Mouse (Mus musculus) heart, embryonic 15.5 days (tissue): ENCODE results near the gene Afm. TPM values are rescaled to one million over a fixed set of nuclear protein-coding genes. Genes with fewer than 3 reads are reported as not detected.
A peak's percentile ranks its signal among the peaks of the same experiment; 100 is the strongest.

Source experiments
- ATAC-seq: fragments of 200-750 bp; cut with Nextera tagmentation; replicated peaks from 2 replicates; pipeline ENCODE4 v1.8.0; 2017; ENCODE audit warnings: low read depth, moderate TSS enrichment; ENCODE audit not compliant: insufficient number of reproducible peaks, insufficient read depth, low FRiP score
- H3K27ac ChIP-seq: fragments of 300-500 bp; sonication (generic); 2 replicates; pipeline ENCODE4 v1.5.1; 2015; ENCODE audit warnings: mild to moderate bottlenecking, inconsistent platforms
- H3K27me3 ChIP-seq: fragments of 300-500 bp; sonication (generic); 2 replicates; pipeline ENCODE4 v1.6.1; 2015; ENCODE audit warnings: inconsistent platforms
- H3K36me3 ChIP-seq: fragments of 300-500 bp; sonication (generic); 2 replicates; pipeline ENCODE4 v1.6.1; 2015; ENCODE audit warnings: mild to moderate bottlenecking, inconsistent platforms
- H3K4me1 ChIP-seq: fragments of 300-500 bp; sonication (generic); replicated peaks from 2 replicates; pipeline ENCODE4 v1.6.1; 2015; ENCODE audit warnings: inconsistent platforms
- H3K4me2 ChIP-seq: fragments of 300-500 bp; sonication (generic); 2 replicates; pipeline ENCODE4 v1.6.1; 2015; ENCODE audit warnings: inconsistent platforms, mild to moderate bottlenecking, moderate library complexity
- H3K4me3 ChIP-seq: fragments of 300-500 bp; sonication (generic); 2 replicates; pipeline ENCODE4 v1.5.1; 2015; ENCODE audit warnings: mild to moderate bottlenecking, inconsistent platforms
- H3K9ac ChIP-seq: fragments of 300-500 bp; sonication (generic); 2 replicates; pipeline ENCODE4 v1.6.1; 2015; ENCODE audit warnings: mild to moderate bottlenecking, inconsistent platforms
- H3K9me3 ChIP-seq: fragments of 300-500 bp; sonication (generic); replicated peaks from 2 replicates; pipeline ENCODE4 v1.6.1; 2016; ENCODE audit warnings: inconsistent platforms
- WGBS: fragments of 180-500 bp; shearing (Covaris S2); methylation state at CpG from one replicate; pipeline ENCODE4 v1.1.7; 2015; ENCODE audit warnings: mixed read lengths; 5-methylcytosine and 5-hydroxymethylcytosine counted together
- polyA plus RNA-seq: library from polyadenylated mRNA; unstranded; fragments of >200 nt; fragmentation: Nextera tagmentation; extraction: Ambion mirVana; gene quantifications from 2 replicates; pipeline ENCODE4 v1.2.1, GENCODE M21; 2015

Gene Afm
- 0.15 TPM in 1 of 2 replicates, not detected in the other for polyA plus RNA-seq

DNA sequence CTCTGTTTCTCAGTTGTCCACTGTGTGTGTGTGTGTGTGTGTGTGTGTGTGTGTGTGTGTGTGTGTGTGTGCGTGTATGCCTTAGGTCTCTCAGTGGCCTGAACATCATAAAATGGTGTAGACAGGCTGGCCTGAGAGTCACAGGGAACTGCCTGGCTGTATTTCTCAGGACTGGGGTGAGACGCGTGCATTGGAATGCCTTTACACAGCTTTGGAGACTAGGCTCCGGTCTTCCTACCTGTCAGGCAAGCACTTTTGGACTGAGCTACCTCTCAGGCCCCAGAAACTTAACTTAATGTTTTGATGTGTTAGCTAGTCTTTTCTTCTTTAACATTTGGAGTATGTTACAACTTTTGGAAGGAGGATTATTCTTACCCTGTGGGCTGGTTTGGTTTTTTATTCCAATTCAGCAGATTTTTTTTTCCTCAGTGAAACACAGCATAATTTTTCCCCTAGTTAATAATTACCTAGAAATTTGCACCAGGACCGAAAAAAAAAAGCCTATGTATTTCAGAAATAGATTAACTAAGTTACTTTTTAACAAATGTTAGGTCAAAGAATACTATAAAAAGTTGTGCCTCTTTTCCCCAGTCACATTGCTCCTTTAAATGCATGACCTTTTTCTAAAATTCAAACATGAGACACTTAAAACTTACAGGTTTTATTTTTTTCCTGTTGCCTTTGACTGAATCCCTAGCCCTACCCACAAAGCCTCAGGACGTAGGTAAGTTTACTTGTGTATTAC is at the start of gene Afm:
TSS of gene Afm (plus strand) at position 577 of the 745 bp plus-strand sequence.
- no peak within 1 kb of the TSS for H3K27ac ChIP-seq
- H3K4me3 ChIP-seq, result no peak within 1 kb of the TSS
- WGBS, result 74% methylated on average over 6 of the region's 6 CpGs
- no peaks in the 10 kb centered on the region for H3K27me3 ChIP-seq
- ATAC-seq, result no peak
- no peaks in the 10 kb centered on the region for H3K9me3 ChIP-seq
- H3K36me3 ChIP-seq, result no peaks in the 10 kb centered on the region
- H3K9ac ChIP-seq, result no peak within 1 kb of the TSS
- no peak within 1 kb of the TSS for H3K4me2 ChIP-seq
- H3K4me1 ChIP-seq, result no peaks in the 10 kb centered on the region

GRCm38 (mm10) chr5:90470836-90471235 is 47.9 kb upstream of the Afm start:
- Histone ChIP-seq H3K4me3 (no peak overlapping the region), H3K27ac (no peak overlapping the region), H3K4me2 (no peak overlapping the region), H3K27me3 (no peaks in the 10 kb centered on the region), H3K4me1 (no peaks in the 10 kb centered on the region), H3K36me3 (no peaks in the 10 kb centered on the region), H3K9ac (no peak overlapping the region), H3K9me3 (no peaks in the 10 kb centered on the region)
- WGBS, result 81% methylated on average over 3 of the region's 3 CpGs
- ATAC-seq, result no peak

DNA sequence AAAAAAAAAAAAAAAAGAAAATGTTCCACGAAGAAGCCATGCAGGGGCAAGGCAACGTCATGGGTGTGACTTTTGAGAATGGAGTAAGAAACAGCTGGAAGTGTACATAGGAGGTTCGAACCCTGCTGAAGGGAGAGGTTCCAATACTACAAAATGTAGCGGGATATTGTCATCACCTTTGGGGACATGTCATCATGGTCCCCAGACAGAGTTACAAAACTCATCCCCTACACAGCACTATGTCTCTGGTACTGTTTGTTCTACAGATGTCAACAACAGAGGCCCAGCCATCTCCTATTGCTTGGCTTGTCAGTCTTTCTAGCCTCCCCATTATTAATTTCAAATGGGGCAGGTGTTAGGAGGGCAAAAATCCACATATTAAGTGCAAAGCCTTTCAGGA is 44.8 kb upstream of the Afm start:
- Histone ChIP-seq H3K4me1 (no peaks in the 10 kb centered on the region), H3K36me3 (no peaks in the 10 kb centered on the region), H3K4me3 (no peak overlapping the region), H3K27me3 (no peaks in the 10 kb centered on the region), H3K9me3 (no peaks in the 10 kb centered on the region), H3K9ac (no peak overlapping the region), H3K27ac (no peak overlapping the region), H3K4me2 (no peak overlapping the region)
- 88% methylated on average over 4 of the region's 4 CpGs for WGBS
- ATAC-seq, result no peak

GRCm38 (mm10) chr5:90474369-90474768 is 44.4 kb upstream of the Afm start:
- H3K27me3 ChIP-seq, result no peaks in the 10 kb centered on the region
- WGBS, result 83% methylated on average over 5 of the region's 5 CpGs
- no peak overlapping the region for H3K4me3 ChIP-seq

DNA sequence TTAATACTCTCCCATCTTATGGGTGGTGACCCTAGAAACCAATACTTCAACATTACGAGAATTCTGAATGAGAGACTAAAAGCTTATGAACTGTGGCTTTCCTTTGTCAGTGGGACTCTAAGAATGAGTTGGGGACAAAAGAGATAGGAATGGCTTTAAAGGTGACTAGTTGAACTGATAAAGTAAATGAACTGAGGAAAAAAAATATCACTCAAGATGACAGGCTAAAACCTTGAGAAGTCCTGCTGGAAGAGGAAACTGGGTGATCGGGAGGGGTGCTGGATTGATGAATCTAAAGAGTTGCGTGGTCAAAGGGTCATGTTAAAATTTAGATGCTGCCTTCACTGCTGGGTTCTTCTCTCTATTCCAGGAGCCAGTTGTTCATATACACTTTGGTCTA is 42.0 kb upstream of the Afm start:
- H3K4me3 ChIP-seq, result no peak overlapping the region
- H3K27ac ChIP-seq, result no peak overlapping the region
- no peaks in the 10 kb centered on the region for H3K36me3 ChIP-seq
- H3K9ac ChIP-seq, result no peak overlapping the region
- H3K9me3 ChIP-seq, result no peaks in the 10 kb centered on the region
- 92% methylated on average over 3 of the region's 3 CpGs for WGBS
- no peak overlapping the region for H3K4me2 ChIP-seq
- H3K4me1 ChIP-seq, result no peaks in the 10 kb centered on the region
- no peaks in the 10 kb centered on the region for H3K27me3 ChIP-seq
- ATAC-seq, result no peak

More at GRCm38 (mm10) chr5:90474369-90474768, 44.4 kb upstream of the Afm start:
- no peaks in the 10 kb centered on the region for H3K36me3 ChIP-seq
- no peak for ATAC-seq
- no peak overlapping the region for H3K4me2 ChIP-seq
- H3K4me1 ChIP-seq, result no peaks in the 10 kb centered on the region
- H3K9ac ChIP-seq, result no peak overlapping the region
- H3K9me3 ChIP-seq, result no peaks in the 10 kb centered on the region
- H3K27ac ChIP-seq, result no peak overlapping the region

- ATAC-seq, result no peak
- H3K36me3 ChIP-seq, result no peaks in the 10 kb centered on the region
- 70% methylated on average over 7 of the region's 7 CpGs for WGBS
- H3K9ac ChIP-seq, result no peak overlapping the region
- no peak overlapping the region for H3K27ac ChIP-seq
- H3K27me3 ChIP-seq, result no peaks in the 10 kb centered on the region
- no peak overlapping the region for H3K4me2 ChIP-seq
- no peaks in the 10 kb centered on the region for H3K9me3 ChIP-seq
- H3K4me1 ChIP-seq, result no peaks in the 10 kb centered on the region
- H3K4me3 ChIP-seq, result no peak overlapping the region
These were observed 41.2 kb upstream of the Afm start for GRCm38 (mm10) chr5:90477308-90478140.

DNA sequence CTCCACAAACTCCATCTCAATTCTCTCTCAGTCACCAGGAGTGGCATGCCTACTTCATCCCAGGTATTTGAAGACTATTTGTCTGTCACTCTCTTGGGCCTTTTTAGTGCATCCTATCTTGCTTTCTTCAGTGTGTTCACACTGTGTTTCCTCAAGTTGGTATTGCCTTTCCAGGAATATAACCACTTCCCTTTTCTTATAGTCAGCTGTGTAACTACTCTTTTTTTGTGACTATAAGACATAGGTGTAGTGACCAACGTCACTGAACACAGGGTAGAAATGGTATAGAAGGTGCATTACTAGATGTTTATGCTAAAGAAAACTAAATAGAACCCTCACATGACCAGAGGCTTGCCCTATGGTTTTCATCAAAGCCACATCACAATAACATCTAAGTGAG is 39.8 kb upstream of the Afm start:
- Histone ChIP-seq H3K4me1 (no peaks in the 10 kb centered on the region), H3K27ac (no peak overlapping the region), H3K4me2 (no peak overlapping the region), H3K9me3 (no peaks in the 10 kb centered on the region), H3K4me3 (no peak overlapping the region), H3K9ac (no peak overlapping the region), H3K36me3 (no peaks in the 10 kb centered on the region), H3K27me3 (no peaks in the 10 kb centered on the region)
- 69% methylated on average over 1 of the region's 1 CpGs for WGBS
- no peak for ATAC-seq

DNA sequence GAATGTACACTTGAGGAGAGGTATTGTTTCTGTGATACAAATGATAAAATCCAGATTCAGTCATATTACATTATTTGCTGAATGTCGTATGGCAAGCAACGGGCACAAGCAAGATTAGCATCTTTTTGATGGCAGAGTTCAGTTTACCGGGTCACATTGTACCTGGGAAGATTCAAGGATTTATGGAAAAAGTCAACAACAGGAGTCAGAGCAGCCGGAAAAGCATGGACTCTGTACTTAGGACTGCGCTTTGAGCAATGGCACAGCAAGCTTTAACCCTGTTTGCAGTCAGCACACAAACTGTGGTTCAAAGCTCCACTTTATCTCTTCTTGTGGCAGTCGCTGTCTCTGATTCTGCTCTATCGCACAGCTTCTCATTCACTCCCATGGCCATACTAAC is 33.1 kb upstream of the Afm start:
- Histone ChIP-seq H3K9ac (no peak overlapping the region), H3K27ac (no peak overlapping the region), H3K4me2 (no peak overlapping the region), H3K36me3 (no peaks in the 10 kb centered on the region), H3K27me3 (no peaks in the 10 kb centered on the region), H3K4me1 (no peaks in the 10 kb centered on the region), H3K4me3 (no peak overlapping the region), H3K9me3 (no peaks in the 10 kb centered on the region)
- 84% methylated on average over 7 of the region's 7 CpGs for WGBS
- ATAC-seq, result no peak

- H3K4me1 ChIP-seq, result no peaks in the 10 kb centered on the region
- no peak overlapping the region for H3K4me2 ChIP-seq
- no peaks in the 10 kb centered on the region for H3K36me3 ChIP-seq
- no peak overlapping the region for H3K9ac ChIP-seq
- H3K27ac ChIP-seq, result no peak overlapping the region
- 80% methylated on average over 7 of the region's 7 CpGs for WGBS
- H3K27me3 ChIP-seq, result no peaks in the 10 kb centered on the region
- H3K9me3 ChIP-seq, result no peaks in the 10 kb centered on the region
- ATAC-seq, result no peak
- H3K4me3 ChIP-seq, result no peak overlapping the region
These were observed 30.4 kb upstream of the Afm start for GRCm38 (mm10) chr5:90488323-90488722.

GRCm38 (mm10) chr5:90490518-90490917 is 28.2 kb upstream of the Afm start, which contains the start of gene Afp:
TSS of gene Afp (plus strand) at chr5:90490737.
- Histone ChIP-seq H3K4me1 (no peaks in the 10 kb centered on the region), H3K4me3 (no peak within 1 kb of the TSS), H3K36me3 (no peaks in the 10 kb centered on the region), H3K9ac (no peak within 1 kb of the TSS), H3K27ac (no peak within 1 kb of the TSS), H3K4me2 (no peak within 1 kb of the TSS), H3K9me3 (no peaks in the 10 kb centered on the region), H3K27me3 (no peaks in the 10 kb centered on the region)
- no peak for ATAC-seq
- WGBS, result 81% methylated on average over 7 of the region's 7 CpGs

DNA sequence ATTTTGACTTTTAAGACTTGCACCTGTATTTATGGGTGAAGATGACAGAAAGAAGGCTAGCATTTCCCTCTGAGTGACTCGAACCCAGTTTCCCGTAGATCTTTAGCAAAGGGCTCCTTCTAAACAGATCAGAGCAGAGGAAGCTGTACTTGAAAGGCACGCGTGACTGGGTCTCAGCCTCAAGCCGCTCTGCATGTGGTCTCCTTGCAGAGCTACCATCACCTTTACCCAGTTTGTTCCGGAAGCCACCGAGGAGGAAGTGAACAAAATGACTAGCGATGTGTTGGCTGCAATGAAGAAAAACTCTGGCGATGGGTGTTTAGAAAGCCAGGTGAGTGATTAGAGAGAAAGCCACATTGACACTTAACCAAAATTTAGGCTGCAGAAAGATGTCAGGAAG is 26.3 kb upstream of the Afm start:
- Histone ChIP-seq H3K4me2 (peak overlapping the region; percentile 45), H3K4me3 (no peak overlapping the region), H3K9ac (peak overlapping the region; percentile 14; the same call in 1 of the 2 replicates), H3K27ac (no peak overlapping the region), H3K36me3 (no peaks in the 10 kb centered on the region), H3K9me3 (no peaks in the 10 kb centered on the region), H3K4me1 (0 out of 2 replicates have a peak, but pooled peaks cover 2% of the 10 kb centered on the region), H3K27me3 (no peaks in the 10 kb centered on the region)
- 66% methylated on average over 9 of the region's 9 CpGs for WGBS
- no peak for ATAC-seq
